Mouse (Mus musculus) kidney, adult 2 months (tissue): ENCODE data around the gene Gm45799. TPM values are rescaled to one million over a fixed set of nuclear protein-coding genes. Genes with fewer than 3 reads are reported as not detected.

Experiments
- DNase-seq: peaks from one replicate; pipeline ENCODE4 v3.0.0; 2021
- H3K27ac ChIP-seq: fragments of 200-500 bp; 2 replicates; pipeline ENCODE4 v1.5.1; 2012; ENCODE audit warnings: low read depth, low read length, control low read depth, inconsistent platforms; ENCODE audit not compliant: insufficient read depth
- H3K27me3 ChIP-seq: fragments of 200-500 bp; replicated peaks from 2 replicates; pipeline ENCODE4 v1.6.1; 2012; ENCODE audit warnings: mild to moderate bottlenecking, moderate library complexity, low read length, inconsistent platforms; ENCODE audit not compliant: control insufficient read depth, insufficient read depth
- H3K36me3 ChIP-seq: fragments of 200-500 bp; 2 replicates; pipeline ENCODE4 v1.6.1; 2012; ENCODE audit warnings: mild to moderate bottlenecking, moderate library complexity, low read length, inconsistent platforms; ENCODE audit not compliant: control insufficient read depth, insufficient read depth
- H3K4me1 ChIP-seq: fragments of 200-500 bp; 2 replicates; pipeline ENCODE4 v1.6.1; 2011; ENCODE audit warnings: low read length; ENCODE audit not compliant: control insufficient read depth, insufficient read depth
- H3K4me3 ChIP-seq: fragments of 200-500 bp; 2 replicates; pipeline ENCODE4 v1.5.1; 2011; ENCODE audit warnings: mild to moderate bottlenecking, low read depth, low read length, control low read depth; ENCODE audit not compliant: insufficient read depth
- CTCF ChIP-seq: fragments of 200-500 bp; conservative IDR thresholded peaks from 2 replicates; pipeline ENCODE4 v1.5.1; 2011; ENCODE audit warnings: low read depth, mild to moderate bottlenecking, control low read depth, low read length, moderate library complexity, mixed read lengths; ENCODE audit not compliant: insufficient read depth, insufficient read length
- POLR2A ChIP-seq: fragments of 200-500 bp; IDR thresholded peaks from one replicate; pipeline ENCODE4 v1.6.1; 2011; ENCODE audit warnings: low read depth, low read length, control low read depth
- WGBS: fragments of 180-500 bp; shearing (Covaris S2); methylation state at CpG from one replicate; pipeline ENCODE4 v1.1.7; 2018; 5-methylcytosine and 5-hydroxymethylcytosine counted together
- polyA plus RNA-seq: library from polyadenylated mRNA; depleted of rRNA; stranded (reverse); fragments of >200 nt; gene quantifications from 2 replicates; pipeline ENCODE4 v1.2.3, GENCODE M21; 2012

Gm45799 gene
- polyA plus RNA-seq, 1 experiment = 216 TPM

DNA sequence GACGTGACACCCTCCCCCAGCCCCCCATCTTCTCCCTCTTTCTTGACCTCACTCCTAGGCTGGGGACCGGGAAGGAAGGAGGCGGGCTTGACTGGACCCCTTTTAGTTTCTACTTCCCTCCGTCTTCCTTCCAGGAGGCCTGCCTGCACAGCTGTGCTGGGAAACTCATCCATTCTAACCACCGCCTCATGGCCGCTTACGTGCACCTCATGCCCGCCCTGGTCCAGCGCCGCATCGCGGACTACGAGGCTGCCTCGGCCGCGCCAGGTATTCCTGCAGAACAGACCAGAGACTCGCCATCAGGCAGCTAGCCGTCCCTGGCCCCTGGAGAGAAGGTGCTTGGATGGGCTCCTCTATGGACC is 523 bp downstream of the Gm45799 start:
- Histone ChIP-seq H3K27me3 (no peaks in the 10 kb centered on the region), H3K36me3 (no peaks in the 10 kb centered on the region; the same call in 1 of the 2 replicates), H3K4me3 (peak overlapping the region; percentile 94), H3K27ac (peak overlapping the region; percentile 87), H3K4me1 (no peaks in the 10 kb centered on the region; the same call in 1 of the 2 replicates)
- TF ChIP-seq POLR2A = no peak
- no peak for TF ChIP-seq CTCF
- DNase-seq = peak; percentile 27
- WGBS = under 1% methylated on average over 18 of the region's 18 CpGs

DNA sequence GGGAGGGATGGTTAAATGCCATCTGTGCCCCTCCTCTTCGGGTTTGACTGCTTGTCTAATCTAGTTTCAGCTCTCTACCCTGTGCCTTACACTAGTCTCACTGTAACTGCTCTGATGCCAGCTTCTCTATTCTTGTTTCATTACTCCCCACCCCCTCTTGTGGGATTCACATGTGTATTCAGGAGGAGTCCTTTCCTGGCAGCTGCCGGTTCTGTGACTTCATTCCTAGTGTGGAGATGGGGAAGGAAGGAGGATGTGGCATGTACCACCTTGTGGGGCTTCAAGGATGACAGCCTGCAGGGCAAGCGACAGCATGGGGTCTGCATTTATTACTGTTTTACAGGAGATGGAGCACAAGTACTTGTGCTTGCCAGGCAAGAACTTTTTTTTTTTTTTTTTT is 1.6 kb downstream of the Gm45799 start:
- no peaks in the 10 kb centered on the region for H3K27me3 ChIP-seq
- H3K4me1 ChIP-seq = no peaks in the 10 kb centered on the region; the same call in 1 of the 2 replicates
- no peaks in the 10 kb centered on the region; the same call in 1 of the 2 replicates for H3K36me3 ChIP-seq
- H3K27ac ChIP-seq = no peak overlapping the region
- WGBS = 50% methylated on average over 3 of the region's 3 CpGs
- DNase-seq = no peak
- TF ChIP-seq POLR2A = no peak
- TF ChIP-seq CTCF = no peak
- no peak overlapping the region for H3K4me3 ChIP-seq

DNA sequence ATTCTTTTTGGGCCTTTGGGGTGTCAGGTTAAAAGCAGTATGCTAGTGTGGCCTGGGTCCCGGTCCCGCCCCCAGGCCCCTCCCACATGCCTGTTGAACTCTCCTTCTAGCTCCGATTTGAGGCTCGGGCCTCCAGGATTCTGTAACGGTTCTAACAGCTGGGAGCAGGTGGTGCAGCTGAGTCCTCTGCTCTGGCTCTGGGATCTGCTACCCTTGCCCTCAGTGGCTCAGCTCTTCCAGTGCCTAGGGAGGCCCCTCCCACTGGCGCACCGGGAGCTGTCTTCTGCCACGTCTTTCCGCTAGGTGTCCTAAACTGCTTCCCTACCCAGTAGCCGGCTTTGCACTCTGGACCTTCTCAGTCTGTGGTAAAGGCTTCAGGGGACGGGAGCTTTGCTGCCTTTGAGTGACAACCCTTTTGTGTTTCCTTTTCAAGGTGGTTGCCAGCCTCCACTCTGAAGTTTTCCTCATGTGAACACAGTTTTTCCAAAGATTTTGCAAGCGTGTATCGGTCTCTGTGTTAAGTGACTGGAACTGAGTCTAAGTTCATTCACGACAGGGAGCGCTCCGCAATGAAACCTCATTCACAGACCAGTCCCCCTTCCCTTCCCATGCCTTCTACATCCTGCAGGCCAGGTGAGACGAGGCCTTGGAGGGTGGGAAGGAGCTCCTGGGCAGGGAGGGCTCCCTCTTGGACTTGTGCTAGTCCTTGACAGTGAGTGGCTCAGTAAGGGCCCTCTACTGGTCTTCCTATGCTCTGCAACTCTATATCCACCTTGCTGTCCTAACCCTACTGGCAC is 10.5 kb downstream of the Gm45799 start, which contains the start of gene Dnhd1:
Dnhd1 (plus strand) TSS at position 189 of the 797 bp plus-strand sequence.
- peak; percentile 94 for DNase-seq
- Histone ChIP-seq H3K4me3 (peak within 1 kb of the TSS; percentile 61), H3K36me3 (no peaks in the 10 kb centered on the region), H3K4me1 (peaks cover 4% of the 10 kb centered on the region; the same call in 1 of the 2 replicates), H3K27ac (peak within 1 kb of the TSS; percentile 22; the same call in 1 of the 2 replicates), H3K27me3 (no peaks in the 10 kb centered on the region)
- TF ChIP-seq POLR2A (peak; percentile 28), CTCF (peak; percentile 72)
- WGBS = 1% methylated on average over 17 of the region's 17 CpGs

DNA sequence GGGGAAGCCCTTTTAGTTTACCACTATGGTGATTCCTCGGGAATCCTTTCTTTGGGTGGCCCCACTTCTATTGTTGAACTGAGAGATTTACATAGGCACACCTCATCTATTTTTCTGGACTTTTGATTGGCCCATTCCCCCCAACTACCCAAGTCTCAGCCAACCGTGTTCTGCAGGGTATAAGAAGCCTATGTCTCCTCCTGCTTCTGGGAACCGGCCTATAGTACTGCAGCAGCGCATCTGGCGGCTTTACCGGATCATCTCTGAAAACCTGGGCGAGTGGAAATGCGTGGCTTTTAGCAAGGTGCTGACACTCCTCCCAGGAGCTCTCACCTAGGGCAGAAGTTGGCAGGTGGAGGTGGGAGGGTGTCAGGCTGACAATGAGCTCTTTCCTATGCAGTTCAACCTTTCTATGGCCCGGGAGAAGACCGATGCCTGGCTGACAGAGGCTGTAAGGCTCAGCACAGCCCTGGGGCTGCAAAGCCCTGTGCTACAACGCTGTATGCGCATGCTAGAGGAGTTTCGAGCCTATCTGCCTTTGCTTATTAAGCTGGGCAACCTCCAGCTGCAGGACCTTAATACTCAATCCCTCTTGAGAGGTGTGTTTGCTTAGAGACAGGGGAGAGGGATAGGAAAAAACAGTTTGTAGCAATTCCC is 45.3 kb downstream of the Gm45799 start:
- Histone ChIP-seq H3K4me3 (no peak overlapping the region), H3K27ac (no peak overlapping the region), H3K36me3 (no peaks in the 10 kb centered on the region), H3K27me3 (no peaks in the 10 kb centered on the region), H3K4me1 (no peaks in the 10 kb centered on the region)
- WGBS = 29% methylated on average over 13 of the region's 13 CpGs
- TF ChIP-seq POLR2A = no peak
- DNase-seq = no peak

DNA sequence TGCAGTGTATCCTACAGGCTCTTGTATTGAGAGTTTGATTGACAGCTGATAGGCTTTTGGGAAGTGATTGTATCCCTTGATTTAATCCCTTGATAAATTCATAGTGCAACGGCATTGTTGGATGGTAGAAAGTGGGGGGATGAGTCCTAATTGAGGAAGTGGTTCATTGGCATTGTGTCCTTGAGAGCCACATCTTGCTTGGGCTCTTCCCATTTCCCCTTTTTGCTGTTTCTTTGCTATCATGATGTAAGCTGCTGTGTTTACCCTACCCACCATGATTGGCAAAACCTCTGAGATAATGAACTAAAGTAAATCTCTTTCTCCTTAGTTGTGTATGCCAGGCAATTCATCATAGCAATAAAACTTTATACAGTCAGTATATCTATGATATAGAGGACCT is 50.5 kb downstream of the Gm45799 start:
- no peak overlapping the region for H3K4me3 ChIP-seq
- no peaks in the 10 kb centered on the region for H3K36me3 ChIP-seq
- no peaks in the 10 kb centered on the region for H3K27me3 ChIP-seq
- DNase-seq = no peak
- H3K27ac ChIP-seq = no peak overlapping the region
- 80% methylated on average over 1 of the region's 1 CpGs for WGBS
- TF ChIP-seq CTCF (no peak), POLR2A (no peak)
- H3K4me1 ChIP-seq = no peaks in the 10 kb centered on the region

DNA sequence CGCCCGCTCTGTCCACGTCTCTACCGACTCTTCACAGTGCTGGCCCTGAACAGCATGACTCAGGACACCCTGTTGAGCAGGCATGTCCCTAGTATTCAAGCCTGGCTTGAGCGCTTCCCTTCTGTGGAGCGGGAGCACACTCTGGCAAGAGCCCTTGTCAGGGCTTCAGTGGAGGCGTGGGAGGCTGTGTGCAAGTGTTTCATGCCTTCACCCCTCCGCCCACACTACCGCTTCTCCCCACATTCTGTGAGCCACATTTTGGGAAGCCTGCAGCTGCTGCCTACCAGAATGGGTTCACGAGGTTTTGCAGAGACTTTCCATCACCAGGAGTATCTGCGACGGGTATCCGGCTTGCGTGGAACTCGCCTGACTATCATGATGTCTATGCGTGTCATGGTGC is 62.8 kb downstream of the Gm45799 start:
- WGBS = 87% methylated on average over 16 of the region's 16 CpGs
- no peak overlapping the region for H3K27ac ChIP-seq
- TF ChIP-seq POLR2A (no peak), CTCF (no peak)
- no peaks in the 10 kb centered on the region for H3K4me1 ChIP-seq
- DNase-seq = no peak
- no peaks in the 10 kb centered on the region for H3K27me3 ChIP-seq
- no peak overlapping the region for H3K4me3 ChIP-seq
- H3K36me3 ChIP-seq = no peaks in the 10 kb centered on the region

DNA sequence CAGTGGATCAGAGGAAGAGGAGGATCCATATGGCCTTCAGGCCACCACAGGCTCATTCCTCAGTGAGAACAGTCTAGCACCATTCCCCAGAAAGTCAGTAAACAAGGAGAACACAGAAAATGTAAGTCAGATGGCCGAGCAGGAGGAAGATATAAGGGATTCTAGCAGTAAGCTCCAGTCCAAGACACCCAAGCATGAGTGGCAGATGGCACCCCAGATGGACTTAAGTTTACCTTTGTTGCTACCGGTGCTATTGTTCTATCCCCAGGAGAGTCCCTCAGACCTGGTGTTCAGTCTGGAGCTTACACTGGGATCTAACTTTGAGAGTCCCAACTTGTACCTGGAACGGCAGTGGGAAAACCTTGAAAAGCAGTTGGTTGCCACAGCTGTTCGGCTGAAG is 63.5 kb downstream of the Gm45799 start:
- no peak overlapping the region for H3K4me3 ChIP-seq
- no peaks in the 10 kb centered on the region for H3K36me3 ChIP-seq
- no peak overlapping the region for H3K27ac ChIP-seq
- 91% methylated on average over 4 of the region's 4 CpGs for WGBS
- H3K27me3 ChIP-seq = no peaks in the 10 kb centered on the region
- no peak for TF ChIP-seq POLR2A
- TF ChIP-seq CTCF = no peak
- H3K4me1 ChIP-seq = no peaks in the 10 kb centered on the region
- no peak for DNase-seq
